Mouse (Mus musculus): ENCODE measurements around the gene Tmem179.

DNA sequence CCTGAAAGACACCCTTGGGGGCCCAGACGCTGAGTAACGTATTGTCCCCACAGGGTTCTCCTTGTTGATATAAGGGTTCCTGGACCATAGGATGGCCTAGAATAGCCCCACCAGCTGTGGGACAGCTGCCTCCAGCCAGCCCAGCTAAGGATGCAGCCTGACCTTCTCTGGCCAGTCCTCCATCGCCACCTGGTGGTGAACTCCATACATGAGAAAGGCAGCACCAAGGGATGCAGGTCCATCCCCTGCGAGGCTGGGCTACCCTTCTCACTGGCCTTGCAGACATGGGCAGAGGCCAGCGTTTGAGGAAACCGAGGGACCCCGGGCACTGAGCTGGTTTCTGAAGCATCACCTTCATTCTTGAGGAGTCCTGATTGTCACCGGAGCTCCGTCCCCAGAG, 42.8 kb downstream of the Tmem179 start:
- TF ChIP-seq FLI1 (IDR thresholded peaks at IDR 0.05; ENCODE audit: low read length): no peak
- TF ChIP-seq GATA1 (IDR thresholded peaks at IDR 0.05; ENCODE audit: borderline replicate concordance, low read length): no peak
